Mouse (Mus musculus): ENCODE data around the gene Mbd6.

DNA sequence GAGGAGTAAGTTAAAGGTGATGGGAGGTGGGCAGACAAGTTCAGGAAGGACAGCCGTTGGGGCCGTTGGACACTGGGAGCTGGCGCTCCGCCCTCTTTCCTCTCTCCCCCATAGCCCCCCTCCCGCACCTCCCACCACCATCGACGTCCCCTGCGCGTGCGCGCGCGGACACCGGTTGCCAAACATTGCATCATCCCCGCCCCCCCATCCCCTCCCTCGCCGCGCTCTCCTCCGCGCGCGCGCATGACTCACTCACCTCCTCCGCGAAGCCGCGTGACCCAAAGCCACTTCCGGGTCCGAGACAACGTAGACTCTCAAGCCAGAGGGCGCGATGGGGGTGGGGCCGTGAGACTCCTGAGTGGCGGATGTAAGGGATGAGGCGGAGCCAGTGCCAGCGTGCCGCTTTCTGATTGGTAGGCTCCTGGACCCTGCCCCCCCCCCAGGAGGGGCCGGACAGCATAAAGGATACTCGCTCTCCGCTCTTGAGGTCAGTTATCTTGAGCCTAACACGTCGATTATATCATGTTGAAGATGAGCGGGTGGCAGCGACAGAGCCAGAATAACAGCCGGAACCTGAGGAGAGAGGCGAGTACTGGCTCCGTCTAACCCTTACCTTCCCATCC lies 1.6 kb upstream of the Mbd6 start:
- TF ChIP-seq CTCF (IDR thresholded peaks at IDR 0.05; ENCODE audit: low read depth): peak; percentile 53
- TF ChIP-seq EP300 (optimal IDR thresholded peaks at IDR 0.05): no peak
